Mouse (Mus musculus): ENCODE data around the gene Tpst2. TPM values are rescaled to one million over a fixed set of nuclear protein-coding genes. Genes with fewer than 3 reads are reported as not detected.

Gene Tpst2
- total and polyA plus RNA-seq, 2 experiments from 2014 or later = 42.9 to 86.1 TPM

DNA sequence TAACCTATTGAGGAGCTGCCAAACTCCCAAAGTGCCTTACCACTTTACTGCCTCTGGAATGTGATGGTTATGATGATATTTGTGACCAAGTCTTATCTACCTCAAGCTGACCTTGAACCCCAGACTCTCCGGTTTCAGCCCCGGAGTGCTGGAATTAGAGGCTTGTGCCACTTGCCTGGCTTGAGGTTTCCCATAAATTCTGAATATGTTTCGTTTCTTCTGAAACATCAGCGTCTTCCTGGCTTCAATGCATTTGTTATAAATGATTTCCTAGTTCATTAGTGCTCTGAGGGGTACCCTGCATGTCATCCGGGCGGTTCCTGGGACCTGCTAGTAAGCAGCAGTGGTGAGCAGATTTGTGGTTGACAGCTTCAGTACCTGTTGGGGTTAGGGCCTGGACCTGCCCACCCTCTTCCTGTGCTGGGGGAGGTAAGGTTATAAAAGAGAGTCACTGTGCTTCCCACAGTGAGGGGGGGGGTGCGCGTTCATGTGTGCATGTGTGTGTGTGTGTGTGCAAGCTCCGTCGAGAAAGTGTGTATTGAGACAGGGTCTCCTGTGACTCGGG lies 1.5 kb downstream of the Tpst2 start:
- DNase-seq (ENCODE audit: low spot score) (no peak), ATAC-seq (ENCODE audit: insufficient read depth, low read depth) (no peak)
- no peaks in the 10 kb centered on the region for H3K9me3 ChIP-seq (replicated peaks; ENCODE audit: control insufficient read depth, low read length)
- no peaks in the 10 kb centered on the region for H3K27me3 ChIP-seq (ENCODE audit: control insufficient read depth, insufficient read depth, low read length)
- TF ChIP-seq CTCF (IDR thresholded peaks at IDR 0.05; ENCODE audit: low read depth) (no peak), EP300 (IDR thresholded peaks at IDR 0.05; ENCODE audit: low read depth) (no peak)
- H3K9ac ChIP-seq (replicated peaks; ENCODE audit: low read depth, low read length) = no peak overlapping the region
- WGBS = 75% methylated on average over 11 of the region's 11 CpGs
- no peak overlapping the region for H3K27ac ChIP-seq (ENCODE audit: low read depth)
- peak overlapping the region; percentile 87 for H3K4me2 ChIP-seq (ENCODE audit: low read depth, low read length)
- H3K4me3 ChIP-seq (ENCODE audit: low read depth, low read length) = peak overlapping the region; percentile 75
- H3K4me1 ChIP-seq (ENCODE audit: control insufficient read depth, insufficient read depth) = peaks cover 39% of the 10 kb centered on the region
- H3K36me3 ChIP-seq (replicated peaks; ENCODE audit: control insufficient read depth, insufficient read depth, low read length) = no peaks in the 10 kb centered on the region

DNA sequence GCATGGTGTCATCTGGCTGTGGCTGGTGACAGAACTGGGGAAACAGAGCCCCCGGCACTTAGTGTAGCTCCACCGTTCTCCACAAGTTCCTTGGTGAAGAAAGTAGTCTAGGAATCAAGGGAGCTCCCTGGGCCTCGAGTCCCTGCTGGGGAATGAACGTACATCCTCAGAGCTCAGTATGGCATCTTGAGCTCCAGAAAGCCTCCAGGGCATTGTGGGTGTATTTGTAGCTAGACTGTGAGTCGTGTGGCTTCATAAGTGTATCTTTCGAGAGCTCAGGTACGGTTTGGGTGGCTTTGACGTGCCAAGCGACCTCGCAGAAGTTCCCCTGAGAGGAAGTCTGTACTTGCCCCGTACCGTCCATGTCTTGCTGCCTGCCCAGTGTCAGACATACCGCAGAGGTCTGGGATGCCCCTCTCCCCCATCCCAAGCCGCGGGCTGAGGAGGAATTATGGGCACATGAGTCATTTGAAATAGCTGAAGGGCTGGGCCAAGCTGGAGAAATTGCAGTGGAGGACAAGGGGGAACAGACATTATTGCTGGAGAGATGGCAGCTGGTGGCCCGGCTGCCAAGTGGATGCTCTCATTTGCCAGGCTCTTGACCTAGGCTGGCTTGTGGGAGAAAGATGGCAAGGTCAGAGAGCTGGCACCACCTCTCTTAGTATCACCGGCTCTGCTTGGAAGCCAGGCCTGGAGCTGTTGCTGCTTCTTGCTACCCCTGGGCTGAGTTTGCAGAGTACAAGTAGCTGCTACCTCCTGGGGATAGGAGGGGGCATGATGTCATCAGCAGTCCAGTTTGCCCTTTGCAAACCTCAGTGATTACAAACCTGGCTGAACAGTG lies 2.9 kb downstream of the Tpst2 start:
- H3K9me3 ChIP-seq (replicated peaks; ENCODE audit: control insufficient read depth, low read length) = no peaks in the 10 kb centered on the region
- H3K36me3 ChIP-seq (replicated peaks; ENCODE audit: control insufficient read depth, insufficient read depth, low read length) = no peaks in the 10 kb centered on the region
- H3K4me2 ChIP-seq (ENCODE audit: low read depth, low read length) = peak overlapping the region; percentile 87
- DNase-seq (ENCODE audit: low spot score) (no peak), ATAC-seq (ENCODE audit: insufficient read depth, low read depth) (no peak)
- no peaks in the 10 kb centered on the region for H3K27me3 ChIP-seq (ENCODE audit: control insufficient read depth, insufficient read depth, low read length)
- H3K4me3 ChIP-seq (ENCODE audit: low read depth, low read length) = no peak overlapping the region
- H3K9ac ChIP-seq (replicated peaks; ENCODE audit: low read depth, low read length) = no peak overlapping the region
- 66% methylated on average over 17 of the region's 17 CpGs for WGBS
- H3K27ac ChIP-seq (ENCODE audit: low read depth) = peak overlapping the region; percentile 51
- peaks cover 42% of the 10 kb centered on the region for H3K4me1 ChIP-seq (ENCODE audit: control insufficient read depth, insufficient read depth)
- TF ChIP-seq EP300 (IDR thresholded peaks at IDR 0.05; ENCODE audit: low read depth) = no peak
- no peak for TF ChIP-seq CTCF (IDR thresholded peaks at IDR 0.05; ENCODE audit: low read depth)

DNA sequence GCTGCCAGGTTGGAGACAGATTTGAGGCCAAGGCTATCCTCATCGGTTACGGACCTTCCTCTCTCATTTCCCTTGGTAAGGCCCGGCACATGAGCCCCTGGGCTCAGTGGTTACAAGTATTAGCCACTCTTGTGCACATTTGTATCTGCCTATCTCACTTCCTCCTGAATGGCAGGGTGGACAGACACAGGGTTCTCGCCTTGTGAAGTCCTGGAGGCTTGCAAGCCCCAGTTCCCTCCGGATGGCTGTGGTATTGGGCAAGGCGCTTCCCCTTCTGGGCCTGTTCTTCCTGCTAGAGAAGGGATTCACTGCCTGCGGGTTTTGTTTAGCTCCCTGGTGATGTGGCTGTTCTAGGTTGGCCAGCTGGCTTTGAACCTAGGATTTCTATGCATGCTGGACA lies 3.7 kb downstream of the Tpst2 start:
- Histone ChIP-seq H3K4me2 (ENCODE audit: low read depth, low read length) (0 out of 2 replicates have a peak overlapping the region, but pooled peaks have one; percentile 4), H3K9ac (replicated peaks; ENCODE audit: low read depth, low read length) (no peak overlapping the region), H3K27ac (ENCODE audit: low read depth) (peak overlapping the region; percentile 51), H3K27me3 (ENCODE audit: control insufficient read depth, insufficient read depth, low read length) (no peaks in the 10 kb centered on the region), H3K36me3 (replicated peaks; ENCODE audit: control insufficient read depth, insufficient read depth, low read length) (no peaks in the 10 kb centered on the region), H3K9me3 (replicated peaks; ENCODE audit: control insufficient read depth, low read length) (no peaks in the 10 kb centered on the region), H3K4me3 (ENCODE audit: low read depth, low read length) (no peak overlapping the region), H3K4me1 (ENCODE audit: control insufficient read depth, insufficient read depth) (peaks cover 49% of the 10 kb centered on the region)
- 61% methylated on average over 7 of the region's 7 CpGs for WGBS
- no peak for ATAC-seq (ENCODE audit: insufficient read depth, low read depth)
- TF ChIP-seq CTCF (IDR thresholded peaks at IDR 0.05; ENCODE audit: low read depth) (no peak), EP300 (IDR thresholded peaks at IDR 0.05; ENCODE audit: low read depth) (no peak)
- no peak for DNase-seq (ENCODE audit: low spot score)

DNA sequence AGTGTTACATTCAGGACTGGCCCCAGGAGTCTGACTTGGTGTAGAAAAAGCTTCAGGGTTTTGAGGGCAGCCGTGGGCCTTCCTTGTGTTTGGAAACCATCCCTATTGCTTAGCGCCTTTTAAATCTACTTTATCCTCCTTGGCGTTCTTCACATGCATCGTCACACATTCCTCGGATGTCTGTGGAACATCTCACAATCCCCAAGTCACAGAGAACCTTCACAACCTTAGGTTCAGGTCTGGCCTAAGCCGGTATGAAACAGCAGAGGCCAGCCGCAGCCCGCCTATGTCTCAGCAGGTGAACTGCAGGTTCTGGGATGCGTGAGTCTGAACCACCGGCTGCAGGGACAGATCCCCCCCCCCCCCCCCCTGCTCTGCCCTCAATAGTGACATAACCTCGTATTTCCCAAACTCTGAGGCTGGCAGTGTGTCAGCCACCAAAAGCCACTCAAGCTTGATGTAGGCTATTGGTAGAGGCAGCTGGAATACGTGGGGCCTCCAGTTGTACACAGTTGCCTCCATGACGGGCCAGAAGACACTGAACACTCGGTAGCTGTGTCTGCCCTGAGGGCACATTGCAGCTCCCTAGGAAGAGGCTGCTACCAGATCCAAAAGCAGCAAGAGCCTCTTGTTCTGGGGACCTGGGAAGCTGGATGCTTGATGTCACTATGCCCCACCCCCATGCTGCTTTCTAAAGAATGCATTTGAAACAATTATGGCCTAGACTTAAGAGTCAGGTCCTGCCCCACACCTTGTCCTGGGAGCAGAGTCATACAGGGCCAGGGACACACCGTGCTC lies 4.6 kb downstream of the Tpst2 start:
- ATAC-seq (ENCODE audit: insufficient read depth, low read depth) (no peak), DNase-seq (ENCODE audit: low spot score) (no peak)
- Histone ChIP-seq H3K4me3 (ENCODE audit: low read depth, low read length) (no peak overlapping the region), H3K27ac (ENCODE audit: low read depth) (peak overlapping the region; percentile 51), H3K4me1 (ENCODE audit: control insufficient read depth, insufficient read depth) (peaks cover 56% of the 10 kb centered on the region), H3K9ac (replicated peaks; ENCODE audit: low read depth, low read length) (no peak overlapping the region), H3K9me3 (replicated peaks; ENCODE audit: control insufficient read depth, low read length) (no peaks in the 10 kb centered on the region), H3K36me3 (replicated peaks; ENCODE audit: control insufficient read depth, insufficient read depth, low read length) (no peaks in the 10 kb centered on the region), H3K27me3 (ENCODE audit: control insufficient read depth, insufficient read depth, low read length) (no peaks in the 10 kb centered on the region), H3K4me2 (ENCODE audit: low read depth, low read length) (no peak overlapping the region)
- WGBS = 63% methylated on average over 14 of the region's 15 CpGs
- TF ChIP-seq EP300 (IDR thresholded peaks at IDR 0.05; ENCODE audit: low read depth) = no peak
- TF ChIP-seq CTCF (IDR thresholded peaks at IDR 0.05; ENCODE audit: low read depth) = no peak

DNA sequence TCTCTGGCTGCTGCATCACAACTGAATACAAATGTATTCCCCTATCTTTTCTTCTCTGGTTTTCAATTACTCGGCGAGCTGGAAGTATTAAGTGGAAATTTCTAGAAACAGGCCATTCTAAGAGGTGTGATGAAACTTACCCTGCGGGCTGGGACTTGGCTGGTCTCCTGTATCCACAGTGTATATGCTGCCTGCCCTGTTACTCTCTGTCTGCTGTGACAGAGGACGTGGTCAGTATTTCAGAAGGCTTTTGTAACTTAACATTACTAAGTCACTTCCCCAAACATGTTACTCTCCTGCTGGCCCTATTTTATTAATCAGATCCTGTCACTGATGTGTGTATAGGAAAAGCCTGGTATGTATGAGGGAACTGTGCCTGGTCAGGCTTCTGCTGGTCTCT lies 5.2 kb downstream of the Tpst2 start:
- no peaks in the 10 kb centered on the region for H3K36me3 ChIP-seq (replicated peaks; ENCODE audit: control insufficient read depth, insufficient read depth, low read length)
- TF ChIP-seq EP300 (IDR thresholded peaks at IDR 0.05; ENCODE audit: low read depth) (no peak), CTCF (IDR thresholded peaks at IDR 0.05; ENCODE audit: low read depth) (no peak)
- WGBS = 70% methylated on average over 4 of the region's 4 CpGs
- no peak overlapping the region for H3K4me2 ChIP-seq (ENCODE audit: low read depth, low read length)
- H3K4me1 ChIP-seq (ENCODE audit: control insufficient read depth, insufficient read depth) = peaks cover 58% of the 10 kb centered on the region
- H3K27me3 ChIP-seq (ENCODE audit: control insufficient read depth, insufficient read depth, low read length) = no peaks in the 10 kb centered on the region
- ATAC-seq (ENCODE audit: insufficient read depth, low read depth) (no peak), DNase-seq (ENCODE audit: low spot score) (no peak)
- peak overlapping the region; percentile 78 for H3K27ac ChIP-seq (ENCODE audit: low read depth)
- H3K9ac ChIP-seq (replicated peaks; ENCODE audit: low read depth, low read length) = no peak overlapping the region
- H3K9me3 ChIP-seq (replicated peaks; ENCODE audit: control insufficient read depth, low read length) = no peaks in the 10 kb centered on the region
- no peak overlapping the region for H3K4me3 ChIP-seq (ENCODE audit: low read depth, low read length)
